Mouse (Mus musculus) embryonic fibroblast, embryonic 13.5 days (primary cell): ENCODE results near the gene Stox2. TPM values are rescaled to one million over a fixed set of nuclear protein-coding genes. Genes with fewer than 3 reads are reported as not detected.

Source experiments
- H3K27ac ChIP-seq: 2 replicates; pipeline ENCODE4 v1.5.1; 2012; ENCODE audit warnings: low read length, control low read depth, inconsistent platforms; ENCODE audit not compliant: insufficient read depth
- H3K4me1 ChIP-seq: 2 replicates; pipeline ENCODE4 v1.6.1; 2011; ENCODE audit warnings: low read length; ENCODE audit not compliant: control insufficient read depth, insufficient read depth
- H3K4me3 ChIP-seq: 2 replicates; pipeline ENCODE4 v1.5.1; 2011; ENCODE audit warnings: mild to moderate bottlenecking, control low read depth, low read length; ENCODE audit not compliant: insufficient read depth
- CTCF ChIP-seq: IDR thresholded peaks from 2 replicates; pipeline ENCODE4 v1.5.1; 2011; ENCODE audit warnings: mild to moderate bottlenecking, control low read depth, low read length, moderate library complexity, borderline replicate concordance; ENCODE audit not compliant: insufficient read depth
- POLR2A ChIP-seq: IDR thresholded peaks from 2 replicates; pipeline ENCODE4 v1.6.1; 2011; ENCODE audit warnings: low read depth, mild to moderate bottlenecking, control low read depth, low read length, moderate library complexity
- polyA plus RNA-seq: library from polyadenylated mRNA; stranded (reverse); fragments of >200 nt; gene quantifications from 2 replicates; pipeline ENCODE4 v1.2.4, GENCODE M21; 2011; ENCODE audit warnings: low read depth; ENCODE audit not compliant: missing spikeins, insufficient read length

Stox2 gene
- polyA plus RNA-seq, 1 experiment, result 33.7 TPM

GRCm38 (mm10) chr8:47320707-47321106 lies 125.5 kb downstream of the Stox2 start:
- H3K27ac ChIP-seq, result no peak overlapping the region

DNA sequence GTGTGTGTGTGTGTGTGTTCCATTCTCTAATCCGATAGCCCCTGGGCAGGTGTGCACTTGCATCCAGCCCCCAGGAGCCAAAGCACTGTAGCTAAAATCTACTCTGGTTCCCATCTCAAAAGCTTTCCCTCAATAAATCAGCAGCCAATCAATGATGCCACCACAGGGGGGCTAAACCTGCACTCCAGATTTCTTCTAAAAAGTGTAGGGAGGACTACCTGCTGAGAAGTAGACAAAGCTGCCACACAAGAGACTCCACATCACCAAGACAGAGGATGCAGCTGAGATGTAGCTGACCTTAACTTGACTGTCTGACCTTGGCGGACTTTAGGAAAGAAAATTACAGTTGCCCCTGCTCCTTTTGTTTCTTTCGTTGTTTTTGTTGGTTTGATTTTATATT lies 127.7 kb downstream of the Stox2 start:
- TF ChIP-seq POLR2A (no peak), CTCF (no peak)
- peaks cover 11% of the 10 kb centered on the region for H3K4me1 ChIP-seq
- no peak overlapping the region for H3K27ac ChIP-seq
- H3K4me3 ChIP-seq, result no peak overlapping the region

More at GRCm38 (mm10) chr8:47320707-47321106, 125.5 kb downstream of the Stox2 start:
- Histone ChIP-seq H3K4me3 (no peak overlapping the region), H3K4me1 (peaks cover 13% of the 10 kb centered on the region)
- TF ChIP-seq CTCF (no peak), POLR2A (no peak)

GRCm38 (mm10) chr8:47308176-47308575 lies 138.0 kb downstream of the Stox2 start:
- peaks cover 8% of the 10 kb centered on the region for H3K4me1 ChIP-seq
- H3K27ac ChIP-seq, result no peak overlapping the region
- TF ChIP-seq CTCF, result no peak
- TF ChIP-seq POLR2A, result no peak
- no peak overlapping the region for H3K4me3 ChIP-seq

GRCm38 (mm10) chr8:47306372-47306771 lies 139.8 kb downstream of the Stox2 start:
- TF ChIP-seq CTCF (no peak), POLR2A (no peak)
- no peak overlapping the region for H3K27ac ChIP-seq
- H3K4me3 ChIP-seq, result no peak overlapping the region
- peaks cover 8% of the 10 kb centered on the region for H3K4me1 ChIP-seq

- Histone ChIP-seq H3K4me1 (peaks cover 8% of the 10 kb centered on the region), H3K4me3 (no peak overlapping the region), H3K27ac (no peak overlapping the region)
- TF ChIP-seq CTCF, result no peak
- TF ChIP-seq POLR2A, result no peak
Observed at GRCm38 (mm10) chr8:47305880-47306279, 140.3 kb downstream of the Stox2 start.

GRCm38 (mm10) chr8:47298460-47298859 lies 147.7 kb downstream of the Stox2 start:
- H3K27ac ChIP-seq, result no peak overlapping the region
- H3K4me3 ChIP-seq, result no peak overlapping the region
- no peaks in the 10 kb centered on the region; the same call in 1 of the 2 replicates for H3K4me1 ChIP-seq
- TF ChIP-seq CTCF (no peak), POLR2A (no peak)

DNA sequence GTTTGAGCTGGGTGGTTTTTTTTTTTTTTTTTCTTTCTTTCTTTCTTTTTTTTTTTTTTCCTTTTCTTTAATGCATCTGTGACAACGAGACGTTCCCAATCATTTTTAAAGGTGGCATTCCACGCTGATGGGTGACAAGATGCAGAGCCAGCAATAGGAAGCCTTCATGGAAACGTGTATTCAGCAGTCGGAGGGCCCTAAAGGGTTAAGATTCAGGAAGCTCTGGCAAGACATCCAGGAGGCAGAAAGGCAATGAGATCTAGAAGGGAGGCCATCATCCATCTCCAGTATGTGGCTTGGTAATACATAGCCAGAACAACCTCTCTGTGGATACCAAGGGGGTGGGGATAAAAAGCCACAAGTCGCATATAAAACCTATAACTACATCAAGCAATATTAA lies 156.5 kb downstream of the Stox2 start:
- Histone ChIP-seq H3K4me3 (peak overlapping the region; percentile 52; the same call in 1 of the 2 replicates), H3K4me1 (peaks cover 9% of the 10 kb centered on the region; the same call in 1 of the 2 replicates), H3K27ac (peak overlapping the region; percentile 51)
- no peak for TF ChIP-seq POLR2A
- no peak for TF ChIP-seq CTCF

GRCm38 (mm10) chr8:47288866-47289541 lies 157.2 kb downstream of the Stox2 start:
- Histone ChIP-seq H3K4me3 (peak overlapping the region; percentile 52), H3K4me1 (peaks cover 9% of the 10 kb centered on the region; the same call in 1 of the 2 replicates)
- TF ChIP-seq POLR2A (peak; percentile 59; the same call in 1 of the 2 replicates), CTCF (no peak)

GRCm38 (mm10) chr8:47288131-47288865 lies 157.9 kb downstream of the Stox2 start:
- TF ChIP-seq CTCF, result no peak
- peaks cover 9% of the 10 kb centered on the region; the same call in 1 of the 2 replicates for H3K4me1 ChIP-seq
- peak overlapping the region; percentile 52 for H3K4me3 ChIP-seq
- 0 out of 2 replicates have a peak overlapping the region, but pooled peaks have one; percentile 2 for H3K27ac ChIP-seq

More at GRCm38 (mm10) chr8:47288866-47289541, 157.2 kb downstream of the Stox2 start:
- H3K27ac ChIP-seq, result peak overlapping the region; percentile 2; the same call in 1 of the 2 replicates
